Mouse (Mus musculus): ENCODE results near the gene Plekhm2. TPM values are rescaled to one million over a fixed set of nuclear protein-coding genes. Genes with fewer than 3 reads are reported as not detected.

The Plekhm2 gene
- 11.1 and 15.1 TPM in 2 replicates for polyA plus RNA-seq (2011; ENCODE audit: insufficient read depth, insufficient read length, low read depth, missing spikeins)

GRCm38 (mm10) chr4:141664799-141665198 is at the start of gene Plekhm2:
TSS of gene Plekhm2 (minus strand) at chr4:141664899.
- Histone ChIP-seq H3K4me3 (ENCODE audit: low read depth, low read length) (peak within 1 kb of the TSS; percentile 66), H3K36me3 (ENCODE audit: control insufficient read depth, insufficient read depth, low read length, poor library complexity, severe bottlenecking) (no peaks in the 10 kb centered on the region), H3K9me3 (replicated peaks; ENCODE audit: control insufficient read depth, insufficient read depth, low read length, poor library complexity, severe bottlenecking) (no peaks in the 10 kb centered on the region), H3K4me1 (ENCODE audit: control insufficient read depth, insufficient read depth, low read length) (no peaks in the 10 kb centered on the region), H3K27ac (ENCODE audit: insufficient read depth, low read length) (no peak within 1 kb of the TSS), H3K9ac (ENCODE audit: low read depth, poor library complexity, severe bottlenecking) (peak within 1 kb of the TSS; percentile 88), H3K27me3 (ENCODE audit: control insufficient read depth, insufficient read depth, low read length, poor library complexity, severe bottlenecking) (no peaks in the 10 kb centered on the region)
- no peak for TF ChIP-seq POLR2A (IDR thresholded peaks at IDR 0.05; ENCODE audit: insufficient read depth, low read length)

GRCm38 (mm10) chr4:141713598-141714142 is 49.0 kb upstream of the Plekhm2 start:
- H3K36me3 ChIP-seq (ENCODE audit: control insufficient read depth, insufficient read depth, low read length, poor library complexity, severe bottlenecking): peaks cover 53% of the 10 kb centered on the region
- H3K4me3 ChIP-seq (ENCODE audit: low read depth, low read length): no peak overlapping the region
- no peaks in the 10 kb centered on the region for H3K9me3 ChIP-seq (replicated peaks; ENCODE audit: control insufficient read depth, insufficient read depth, low read length, poor library complexity, severe bottlenecking)
- no peak overlapping the region for H3K9ac ChIP-seq (ENCODE audit: low read depth, poor library complexity, severe bottlenecking)
- H3K27ac ChIP-seq (ENCODE audit: insufficient read depth, low read length): no peak overlapping the region
- no peaks in the 10 kb centered on the region for H3K4me1 ChIP-seq (ENCODE audit: control insufficient read depth, insufficient read depth, low read length)
- no peak for TF ChIP-seq EP300 (IDR thresholded peaks at IDR 0.05; ENCODE audit: insufficient read depth, low read depth, low read length)
- no peak for TF ChIP-seq POLR2A (IDR thresholded peaks at IDR 0.05; ENCODE audit: insufficient read depth, low read length)
- no peak for TF ChIP-seq CTCF (IDR thresholded peaks at IDR 0.05; ENCODE audit: low read depth, low read length)
- no peaks in the 10 kb centered on the region for H3K27me3 ChIP-seq (ENCODE audit: control insufficient read depth, insufficient read depth, low read length, poor library complexity, severe bottlenecking)

GRCm38 (mm10) chr4:141711250-141711649 is 46.6 kb upstream of the Plekhm2 start:
- no peak for TF ChIP-seq CTCF (IDR thresholded peaks at IDR 0.05; ENCODE audit: low read depth, low read length)
- TF ChIP-seq EP300 (IDR thresholded peaks at IDR 0.05; ENCODE audit: insufficient read depth, low read depth, low read length): no peak
- Histone ChIP-seq H3K27me3 (ENCODE audit: control insufficient read depth, insufficient read depth, low read length, poor library complexity, severe bottlenecking) (no peaks in the 10 kb centered on the region), H3K4me3 (ENCODE audit: low read depth, low read length) (no peak overlapping the region), H3K9me3 (replicated peaks; ENCODE audit: control insufficient read depth, insufficient read depth, low read length, poor library complexity, severe bottlenecking) (no peaks in the 10 kb centered on the region), H3K27ac (ENCODE audit: insufficient read depth, low read length) (no peak overlapping the region), H3K4me1 (ENCODE audit: control insufficient read depth, insufficient read depth, low read length) (no peaks in the 10 kb centered on the region), H3K9ac (ENCODE audit: low read depth, poor library complexity, severe bottlenecking) (no peak overlapping the region), H3K36me3 (ENCODE audit: control insufficient read depth, insufficient read depth, low read length, poor library complexity, severe bottlenecking) (peaks cover 73% of the 10 kb centered on the region)

- Histone ChIP-seq H3K9ac (ENCODE audit: low read depth, poor library complexity, severe bottlenecking) (no peak overlapping the region), H3K27me3 (ENCODE audit: control insufficient read depth, insufficient read depth, low read length, poor library complexity, severe bottlenecking) (no peaks in the 10 kb centered on the region), H3K4me3 (ENCODE audit: low read depth, low read length) (no peak overlapping the region), H3K9me3 (replicated peaks; ENCODE audit: control insufficient read depth, insufficient read depth, low read length, poor library complexity, severe bottlenecking) (no peaks in the 10 kb centered on the region), H3K27ac (ENCODE audit: insufficient read depth, low read length) (no peak overlapping the region), H3K4me1 (ENCODE audit: control insufficient read depth, insufficient read depth, low read length) (no peaks in the 10 kb centered on the region), H3K36me3 (ENCODE audit: control insufficient read depth, insufficient read depth, low read length, poor library complexity, severe bottlenecking) (peaks cover 89% of the 10 kb centered on the region)
- TF ChIP-seq EP300 (IDR thresholded peaks at IDR 0.05; ENCODE audit: insufficient read depth, low read depth, low read length): no peak
- TF ChIP-seq POLR2A (IDR thresholded peaks at IDR 0.05; ENCODE audit: insufficient read depth, low read length): no peak
- TF ChIP-seq CTCF (IDR thresholded peaks at IDR 0.05; ENCODE audit: low read depth, low read length): no peak
Observed at GRCm38 (mm10) chr4:141708971-141709370, 44.3 kb upstream of the Plekhm2 start.

- Histone ChIP-seq H3K9me3 (replicated peaks; ENCODE audit: control insufficient read depth, insufficient read depth, low read length, poor library complexity, severe bottlenecking) (no peaks in the 10 kb centered on the region), H3K27ac (ENCODE audit: insufficient read depth, low read length) (no peak overlapping the region), H3K9ac (ENCODE audit: low read depth, poor library complexity, severe bottlenecking) (no peak overlapping the region), H3K27me3 (ENCODE audit: control insufficient read depth, insufficient read depth, low read length, poor library complexity, severe bottlenecking) (no peaks in the 10 kb centered on the region), H3K36me3 (ENCODE audit: control insufficient read depth, insufficient read depth, low read length, poor library complexity, severe bottlenecking) (peaks cover 87% of the 10 kb centered on the region), H3K4me3 (ENCODE audit: low read depth, low read length) (no peak overlapping the region), H3K4me1 (ENCODE audit: control insufficient read depth, insufficient read depth, low read length) (no peaks in the 10 kb centered on the region)
- no peak for TF ChIP-seq POLR2A (IDR thresholded peaks at IDR 0.05; ENCODE audit: insufficient read depth, low read length)
- TF ChIP-seq CTCF (IDR thresholded peaks at IDR 0.05; ENCODE audit: low read depth, low read length): no peak
- TF ChIP-seq EP300 (IDR thresholded peaks at IDR 0.05; ENCODE audit: insufficient read depth, low read depth, low read length): no peak
Observed at GRCm38 (mm10) chr4:141708005-141708404, 43.3 kb upstream of the Plekhm2 start.

GRCm38 (mm10) chr4:141705331-141705730 is 40.6 kb upstream of the Plekhm2 start:
- no peak overlapping the region for H3K9ac ChIP-seq (ENCODE audit: low read depth, poor library complexity, severe bottlenecking)
- H3K36me3 ChIP-seq (ENCODE audit: control insufficient read depth, insufficient read depth, low read length, poor library complexity, severe bottlenecking): peaks cover 72% of the 10 kb centered on the region
- no peak overlapping the region for H3K27ac ChIP-seq (ENCODE audit: insufficient read depth, low read length)
- H3K4me3 ChIP-seq (ENCODE audit: low read depth, low read length): no peak overlapping the region
- no peak for TF ChIP-seq POLR2A (IDR thresholded peaks at IDR 0.05; ENCODE audit: insufficient read depth, low read length)
- TF ChIP-seq CTCF (IDR thresholded peaks at IDR 0.05; ENCODE audit: low read depth, low read length): no peak
- TF ChIP-seq EP300 (IDR thresholded peaks at IDR 0.05; ENCODE audit: insufficient read depth, low read depth, low read length): no peak
- H3K4me1 ChIP-seq (ENCODE audit: control insufficient read depth, insufficient read depth, low read length): no peaks in the 10 kb centered on the region
- H3K27me3 ChIP-seq (ENCODE audit: control insufficient read depth, insufficient read depth, low read length, poor library complexity, severe bottlenecking): no peaks in the 10 kb centered on the region
- H3K9me3 ChIP-seq (replicated peaks; ENCODE audit: control insufficient read depth, insufficient read depth, low read length, poor library complexity, severe bottlenecking): no peaks in the 10 kb centered on the region

Data from ES-Bruce4 (cell line).